Mouse (Mus musculus): ENCODE data around the gene Eps8l2.

- peak; percentile 82; the same call in 1 of the 2 replicates for TF ChIP-seq CTCF (IDR thresholded peaks at IDR 0.05; ENCODE audit: borderline replicate concordance, extremely low read depth, insufficient read depth, insufficient read length)
- TF ChIP-seq POLR2A (IDR thresholded peaks at IDR 0.05; ENCODE audit: borderline replicate concordance, extremely low read depth, insufficient read depth, insufficient read length, poor library complexity, severe bottlenecking): no peak
Measured at GRCm38 (mm10) chr7:141363106-141363751, 24.5 kb downstream of the Eps8l2 start.

All from brain, embryonic 14.5 days (tissue).